Mouse (Mus musculus) heart, postnatal 36 days (tissue): ENCODE measurements around the gene Naga. TPM values are rescaled to one million over a fixed set of nuclear protein-coding genes. Genes with fewer than 3 reads are reported as not detected.
A peak's percentile ranks its signal among the peaks of the same experiment; 100 is the strongest.

Source experiments
- DNase-seq, 2 experiments: peaks; one replicate each; pipeline ENCODE4 v3.0.0; 2021 to 2022
- intact Hi-C: fragments of 180-260 bp; cut with DNase I; formaldehyde crosslinking; loops from one replicate; pipeline ENCODE4 v1.15.1; 2025
- total RNA-seq, 2 experiments: library from RNA; stranded (reverse); gene quantifications; 2 replicates each; pipeline ENCODE4 v1.2.3; 2021

The Naga gene
- total RNA-seq, 2 experiments from 2014 or later, result 28.3 to 34.2 TPM

DNA sequence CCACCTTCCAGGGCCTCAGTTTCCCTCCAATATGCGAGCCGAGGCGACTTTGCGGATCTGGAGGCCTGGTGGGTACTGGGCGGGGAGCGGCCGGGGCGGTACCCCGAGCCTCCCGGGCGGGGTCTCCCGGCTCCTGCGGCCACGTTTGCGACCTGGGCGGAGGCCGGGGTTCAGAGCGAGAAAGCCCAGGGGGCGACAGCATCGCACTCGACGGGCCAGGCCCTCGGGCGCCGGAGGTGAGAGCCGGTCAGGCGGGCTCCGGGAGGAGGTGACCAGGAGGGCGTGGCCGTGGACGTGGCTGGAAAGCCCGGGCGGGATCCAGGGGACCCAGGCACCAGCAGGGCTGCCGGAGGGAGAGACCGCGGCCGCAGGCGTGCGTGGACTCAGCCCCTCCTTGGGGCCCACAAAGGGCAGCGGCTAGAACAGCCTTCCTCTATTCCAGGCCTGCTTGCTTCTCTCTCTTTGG, 2.3 kb upstream of the Naga start:
- DNase-seq, result peak; percentile 65 to 75
- intact Hi-C loops, result no loop called here

DNA sequence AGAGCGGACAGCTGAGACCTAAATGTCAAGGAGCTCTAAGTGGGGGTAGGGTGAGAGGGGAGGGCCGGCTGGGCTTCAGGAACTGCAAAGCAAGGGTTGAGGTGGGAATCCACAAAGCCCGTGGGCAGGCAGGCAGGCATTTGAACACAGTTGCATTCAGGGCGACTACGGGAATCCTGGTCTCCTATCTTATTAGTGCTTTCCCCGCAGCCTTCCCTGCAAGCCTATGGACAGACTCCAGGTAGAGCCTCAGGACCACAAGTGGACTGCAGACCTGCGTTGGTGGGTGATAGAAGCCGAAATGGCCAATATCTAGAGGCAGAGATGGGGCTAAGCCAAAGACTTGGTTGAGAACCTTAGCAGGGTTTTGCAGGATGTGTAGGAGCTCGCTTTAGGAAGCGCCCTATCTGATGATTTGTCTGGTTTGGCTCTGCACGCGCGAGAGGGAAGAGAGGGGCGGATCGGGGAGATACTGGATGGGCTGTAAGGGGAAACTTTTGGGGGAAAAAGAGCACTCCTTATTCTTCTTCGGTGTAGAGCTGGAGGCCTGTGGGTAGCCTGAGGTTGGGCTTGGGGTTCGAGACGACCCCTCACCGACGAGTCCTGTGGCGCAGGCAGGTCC, 1.8 kb upstream of the Naga start:
- intact Hi-C loops, result no loop called here
- DNase-seq, result no peak

DNA sequence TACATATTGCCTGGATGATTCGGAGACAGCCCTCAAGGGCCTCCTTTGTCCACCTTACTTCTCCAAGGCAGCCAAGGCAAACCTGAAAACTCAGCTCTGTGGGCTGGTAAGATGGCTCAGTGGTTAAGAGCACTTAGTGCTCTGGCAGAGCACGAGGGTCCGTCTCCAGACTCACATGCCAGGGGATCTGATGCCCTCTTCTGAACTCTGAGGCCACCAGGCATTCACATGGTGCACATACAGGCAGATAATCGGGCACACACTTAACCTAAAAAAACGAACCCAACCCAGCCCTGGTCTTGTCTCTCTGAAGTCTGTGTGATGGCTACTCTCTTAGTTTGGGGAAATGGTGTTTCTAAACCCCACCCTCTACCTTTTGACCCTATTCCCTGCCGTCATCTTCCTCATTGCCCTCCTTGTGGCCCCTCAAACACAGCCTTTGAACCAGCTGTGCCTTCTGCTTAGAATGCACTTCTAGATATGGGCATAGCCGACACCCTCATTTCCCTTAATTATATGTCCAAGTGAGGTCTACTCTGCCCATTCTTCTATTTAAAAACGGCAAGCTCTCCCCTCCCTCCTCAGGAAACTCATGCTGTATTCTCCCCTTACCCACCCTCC, 1.0 kb upstream of the Naga start:
- intact Hi-C loops, result loop anchor here (5.0 kb wide), 1 partner anchor 78 kb away; no protein-coding TSS in a partner anchor
- DNase-seq, result no peak

DNA sequence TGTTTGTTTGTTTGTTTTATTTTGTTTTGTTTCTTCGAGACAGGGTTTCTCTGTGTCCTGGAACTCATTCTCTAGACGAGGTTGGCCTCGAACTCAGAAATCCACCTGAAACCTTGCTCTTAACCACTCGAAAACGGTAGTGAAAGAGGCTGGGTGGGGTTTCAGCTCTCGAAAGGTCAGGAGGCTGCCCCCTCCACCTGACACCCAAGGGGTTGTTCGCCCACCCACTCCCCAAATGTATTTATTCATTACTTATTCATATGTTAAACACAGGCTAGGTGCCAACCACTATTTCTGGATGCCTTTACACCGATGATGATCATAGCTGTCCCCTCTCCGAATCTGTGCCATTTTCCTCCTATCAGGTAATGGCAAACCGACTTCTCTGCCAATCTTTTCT, 425 bp upstream of the Naga start:
- intact Hi-C loops, result loop anchor here (5.0 kb wide), 1 partner anchor 78 kb away; no protein-coding TSS in a partner anchor
- DNase-seq, result no peak

DNA sequence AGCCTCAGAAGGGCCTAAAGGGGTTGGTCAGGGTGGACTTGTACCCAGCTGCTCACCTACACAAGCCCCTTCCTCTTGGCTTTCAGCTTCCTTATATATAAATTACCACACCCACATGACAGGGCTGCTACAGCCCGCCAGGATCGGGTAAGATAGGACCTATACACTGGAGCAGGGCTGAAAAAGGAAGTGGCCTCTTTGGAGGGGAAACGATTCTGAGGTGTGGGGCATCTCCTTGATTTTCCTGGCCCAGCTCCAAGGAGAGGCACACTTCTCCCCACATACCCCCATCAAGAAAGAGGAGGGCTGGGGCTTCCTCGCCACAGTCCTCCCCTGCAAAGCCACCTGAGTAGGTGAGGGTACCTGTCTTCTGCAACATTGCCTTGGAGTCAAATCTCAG, 850 bp downstream of the Naga start:
- DNase-seq, result no peak
- intact Hi-C loops, result loop anchor here (5.0 kb wide), 1 partner anchor 79 kb away; no protein-coding TSS in a partner anchor

DNA sequence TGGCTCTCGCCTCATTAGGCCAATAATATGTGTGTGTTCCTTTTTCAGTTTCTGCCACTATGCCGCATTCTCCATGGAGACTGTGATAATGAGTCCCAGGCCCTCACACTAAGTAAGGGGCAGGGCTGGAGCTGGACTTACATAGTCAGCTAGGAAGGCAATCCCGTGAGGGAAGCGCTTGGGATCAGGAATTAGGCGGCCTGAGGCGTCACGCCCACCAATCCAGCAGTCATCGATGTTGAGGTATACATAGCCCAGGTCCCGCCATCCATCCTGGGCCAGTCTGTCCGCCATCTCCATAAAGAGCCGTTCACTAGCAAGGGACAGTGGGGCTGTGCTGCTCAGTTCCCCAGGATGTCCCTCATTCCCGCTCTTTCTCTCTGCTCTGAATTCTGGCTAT, 2.1 kb downstream of the Naga start:
- no peak for DNase-seq
- intact Hi-C loops, result loop anchor here (5.0 kb wide), 1 partner anchor 81 kb away; no protein-coding TSS in a partner anchor

DNA sequence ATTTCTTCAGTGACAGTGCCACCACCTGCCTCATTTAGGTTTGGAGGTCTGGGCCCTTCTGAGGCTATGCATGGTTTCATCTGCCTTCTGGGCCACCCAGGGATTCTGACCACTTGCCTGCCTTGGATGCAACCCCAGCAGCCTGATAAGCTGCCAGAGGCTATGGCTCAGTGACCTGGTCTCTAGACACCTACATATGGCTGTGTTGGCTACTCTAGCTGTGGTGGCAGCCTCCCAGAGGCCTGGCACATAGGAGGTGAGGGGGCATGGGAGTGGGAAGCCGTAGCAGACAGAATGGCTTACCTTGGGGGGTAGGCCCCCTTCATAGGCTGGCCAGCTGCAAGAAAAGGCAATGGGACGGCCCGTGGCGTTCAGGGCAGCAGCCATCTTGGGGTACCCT, 3.5 kb downstream of the Naga start:
- intact Hi-C loops, result loop anchor here (5.0 kb wide), 1 partner anchor 82 kb away; no protein-coding TSS in a partner anchor
- no peak for DNase-seq

DNA sequence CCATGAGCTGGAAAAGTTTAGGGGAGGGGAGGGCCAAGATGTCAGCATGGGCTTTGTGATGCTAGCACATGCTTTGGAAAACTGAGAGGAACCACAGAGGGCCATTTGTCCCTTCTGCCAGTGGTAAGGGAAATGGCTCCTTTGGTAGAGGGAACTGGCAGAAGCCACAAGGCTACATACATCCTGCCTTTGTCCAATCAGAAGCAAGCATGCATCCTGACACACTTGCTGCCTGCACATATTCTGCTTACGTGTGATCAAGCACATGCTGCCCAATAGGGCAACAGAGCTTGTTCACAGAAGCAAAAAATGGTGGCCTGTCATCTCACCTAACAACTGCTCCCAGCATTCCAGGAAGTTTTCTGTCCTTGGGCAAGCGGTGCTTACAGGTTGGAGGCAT, 13.3 kb downstream of the Naga start:
- intact Hi-C loops, result no loop called here
- DNase-seq, result no peak

DNA sequence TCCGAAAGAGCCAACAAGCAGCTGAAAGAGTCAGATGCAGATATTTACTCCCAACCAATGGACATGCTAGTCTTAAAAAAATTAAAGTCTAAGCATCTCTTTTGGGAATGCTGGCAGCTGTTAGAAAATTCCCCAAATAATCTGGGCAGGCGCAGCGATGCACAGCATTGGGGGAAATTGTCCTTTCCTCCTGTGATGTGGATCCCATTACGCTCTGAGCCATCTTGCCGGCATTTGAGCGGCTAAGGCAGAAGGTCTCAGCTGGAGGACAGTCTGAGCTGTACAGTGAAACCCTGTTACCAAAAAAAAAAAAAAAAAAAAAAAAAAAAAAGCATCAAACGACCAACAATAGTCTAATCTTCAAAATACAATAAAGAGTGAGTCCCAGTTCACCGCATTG, 16.5 kb downstream of the Naga start:
- DNase-seq, result no peak
- intact Hi-C loops, result no loop called here

DNA sequence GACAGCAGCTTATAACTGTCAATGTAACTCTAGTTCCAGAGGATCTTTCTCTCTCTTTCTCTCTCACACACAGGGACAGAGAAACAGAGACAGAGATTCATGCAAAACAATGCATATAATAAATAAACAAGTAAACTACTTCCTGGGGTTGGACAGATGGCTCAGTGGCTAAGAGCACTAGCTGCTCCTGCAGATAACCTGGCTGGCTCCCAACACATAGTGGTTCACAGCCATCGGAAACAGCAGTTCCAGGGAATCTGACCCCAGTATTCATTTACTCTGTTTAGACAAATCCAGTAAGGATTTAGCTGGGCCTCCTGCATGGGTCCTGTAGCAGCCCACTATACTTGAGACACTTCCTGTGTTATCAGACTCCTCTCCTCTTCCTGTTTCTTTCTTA, 19.1 kb downstream of the Naga start:
- DNase-seq, result no peak
- intact Hi-C loops, result no loop called here

DNA sequence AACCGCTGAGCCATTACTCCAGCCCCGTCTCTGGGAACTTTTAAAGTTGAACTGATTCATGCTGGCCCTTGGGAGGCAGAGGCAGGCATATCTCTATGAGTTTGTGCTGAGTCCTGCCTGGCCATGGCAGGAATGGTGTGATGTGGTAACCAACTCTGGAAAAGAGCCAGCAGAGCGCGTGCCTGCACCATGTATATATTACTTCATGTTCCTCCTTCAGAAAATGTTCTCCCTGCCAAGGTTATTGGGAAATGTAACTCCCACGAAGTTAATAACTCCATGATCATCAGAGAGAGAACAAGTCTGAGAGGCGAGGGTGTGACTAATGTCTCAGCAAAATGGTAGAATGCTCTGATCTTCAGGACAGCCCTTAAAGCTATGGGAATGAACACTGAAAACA, 20.9 kb downstream of the Naga start:
- DNase-seq, result no peak
- intact Hi-C loops, result no loop called here

DNA sequence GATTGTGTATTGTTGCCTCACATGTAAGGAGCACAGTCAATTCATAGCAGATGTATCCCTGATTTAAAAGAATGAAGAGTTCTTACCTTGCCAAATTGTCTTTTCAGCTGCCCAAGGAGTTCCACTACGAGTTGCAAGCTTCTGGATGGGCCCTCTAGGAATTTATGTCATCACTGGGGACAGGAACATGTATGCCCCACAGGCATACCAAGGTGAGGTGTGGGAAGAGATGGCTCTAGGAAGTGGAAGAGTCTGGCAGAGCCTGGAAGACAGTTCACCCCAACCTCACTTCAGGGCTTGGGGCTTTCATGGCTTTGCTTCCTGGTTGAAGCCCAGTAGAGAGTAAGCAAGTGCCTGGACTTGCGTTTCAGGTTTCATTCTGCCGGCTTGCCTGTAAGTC, 30.3 kb downstream of the Naga start:
- intact Hi-C loops, result no loop called here
- no peak for DNase-seq

DNA sequence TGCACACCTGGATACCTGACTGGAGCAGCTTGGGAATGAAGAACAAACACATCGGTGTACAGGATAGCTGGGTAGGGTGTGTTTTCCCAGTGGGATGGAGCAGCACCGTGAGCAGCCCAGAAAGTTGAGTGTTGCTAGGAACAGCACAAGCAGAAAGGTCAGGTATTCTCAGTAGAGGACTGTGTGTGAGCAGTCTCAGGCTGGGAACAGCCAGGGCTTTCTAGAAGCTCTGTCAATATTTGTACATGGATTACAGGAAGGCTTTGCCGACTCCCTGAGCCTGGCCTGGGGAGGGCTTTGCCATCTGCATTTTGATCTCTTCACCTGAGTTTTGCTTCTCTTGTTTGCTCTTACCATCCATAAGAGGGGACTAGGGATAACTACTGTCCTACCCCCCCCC, 31.6 kb downstream of the Naga start:
- intact Hi-C loops, result no loop called here
- DNase-seq, result no peak

DNA sequence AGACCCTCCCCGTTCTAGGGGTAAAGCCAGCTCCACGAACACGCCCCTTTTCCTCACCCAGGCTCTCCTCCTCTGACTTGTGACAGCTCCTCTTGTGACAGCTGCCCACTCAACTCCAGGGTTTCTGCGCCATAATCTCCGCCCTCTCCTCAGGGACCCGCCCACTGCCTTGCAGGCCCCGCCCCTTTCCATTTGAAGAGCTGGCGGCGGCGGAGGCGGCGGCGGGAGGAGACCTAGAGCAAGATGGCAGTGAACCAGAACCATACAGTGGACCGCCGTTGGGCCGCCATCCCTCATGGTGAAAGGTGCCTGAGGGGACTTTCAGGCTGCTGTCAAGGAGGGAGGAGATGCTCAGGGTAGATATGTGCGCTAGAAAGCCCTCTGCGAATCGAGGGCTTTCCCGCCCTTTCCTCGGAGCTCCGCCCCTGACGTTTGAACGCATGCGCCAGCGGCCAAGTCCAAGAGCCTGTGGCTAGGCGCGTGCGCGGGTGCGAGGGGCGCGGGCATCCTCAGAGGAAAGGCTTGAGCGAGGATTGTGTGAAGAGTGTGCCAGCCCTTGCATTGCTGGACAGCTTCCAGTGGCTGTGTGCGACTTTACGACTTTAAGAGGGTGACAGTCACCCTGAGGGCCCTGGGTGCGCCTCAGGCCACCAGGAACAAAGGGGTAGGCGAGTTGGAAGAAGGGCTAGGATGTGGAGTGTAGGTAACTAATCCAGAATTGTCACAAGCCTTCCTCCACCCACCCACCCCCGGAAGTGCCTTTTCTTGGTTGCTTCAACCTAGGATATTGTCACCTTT, 39.8 kb downstream of the Naga start, which contains the start of gene Wbp2nl:
TSS of gene Wbp2nl (plus strand) at position 191 of the 798 bp plus-strand sequence.
- intact Hi-C loops, result no loop called here
- no peak for DNase-seq

DNA sequence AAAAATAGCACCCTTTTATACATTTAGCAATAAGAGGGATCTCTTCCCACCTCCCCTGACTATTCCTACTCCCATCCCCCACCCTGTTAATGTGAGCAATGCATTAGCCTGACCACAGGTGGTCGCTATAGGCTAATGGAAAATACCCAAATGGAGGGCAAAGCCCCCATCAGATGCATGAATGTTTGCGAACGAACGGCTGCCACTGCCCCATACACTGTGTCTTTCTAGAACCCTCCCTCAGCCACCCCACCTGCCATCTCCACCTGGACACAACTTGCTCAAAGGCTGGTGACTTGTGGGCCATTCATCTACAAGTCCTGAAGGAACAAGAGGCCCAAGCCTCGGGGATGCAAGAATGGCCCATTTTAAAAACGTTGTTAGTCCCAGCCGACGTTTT, 44.7 kb downstream of the Naga start:
- no peak for DNase-seq

DNA sequence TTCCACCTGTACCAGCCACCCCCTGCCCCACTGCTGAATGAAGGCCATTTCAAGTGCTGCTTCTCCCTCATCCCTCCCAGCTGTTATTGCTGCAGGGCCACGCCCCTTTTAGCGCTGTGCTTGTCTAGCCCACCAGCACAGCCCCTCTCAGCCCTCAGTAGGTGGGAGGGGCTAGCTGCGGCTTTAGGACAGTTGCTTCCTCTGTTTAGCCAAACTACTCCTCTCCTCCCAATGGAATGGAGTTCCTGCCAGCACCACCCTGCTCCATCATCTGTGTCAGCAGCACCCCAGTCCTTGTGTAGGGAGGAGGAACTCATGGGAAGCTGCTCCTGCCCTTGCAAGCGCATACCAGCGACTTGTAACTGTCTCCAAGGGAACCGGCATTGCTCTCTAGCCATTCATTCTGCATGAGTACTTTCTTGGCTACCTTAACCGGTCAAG, 45.4 kb downstream of the Naga start:
- intact Hi-C loops, result no loop called here
- DNase-seq, result no peak

More for the DNA sequence above, 44.7 kb downstream of the Naga start:
- intact Hi-C loops, result no loop called here

DNA sequence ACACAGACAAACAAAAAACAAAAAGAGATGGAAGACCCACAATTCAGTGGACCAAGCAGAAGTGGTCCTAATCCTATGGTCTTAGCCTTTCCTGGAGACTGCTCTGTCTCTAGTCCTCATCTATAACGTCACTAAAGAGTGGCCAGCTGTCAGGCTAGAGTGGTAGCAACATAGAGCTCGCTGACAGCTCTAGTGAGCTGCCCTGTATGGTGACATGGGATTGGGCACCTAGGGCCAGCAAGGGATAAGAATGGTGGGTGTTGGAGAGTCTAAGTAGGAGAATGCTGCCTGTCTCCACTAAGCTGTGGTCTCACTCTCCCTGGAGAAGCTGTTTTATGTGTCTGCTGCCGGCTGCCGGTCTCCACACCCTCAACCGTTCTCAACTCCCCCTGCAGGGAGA, 45.9 kb downstream of the Naga start:
- intact Hi-C loops, result no loop called here
- no peak for DNase-seq

DNA sequence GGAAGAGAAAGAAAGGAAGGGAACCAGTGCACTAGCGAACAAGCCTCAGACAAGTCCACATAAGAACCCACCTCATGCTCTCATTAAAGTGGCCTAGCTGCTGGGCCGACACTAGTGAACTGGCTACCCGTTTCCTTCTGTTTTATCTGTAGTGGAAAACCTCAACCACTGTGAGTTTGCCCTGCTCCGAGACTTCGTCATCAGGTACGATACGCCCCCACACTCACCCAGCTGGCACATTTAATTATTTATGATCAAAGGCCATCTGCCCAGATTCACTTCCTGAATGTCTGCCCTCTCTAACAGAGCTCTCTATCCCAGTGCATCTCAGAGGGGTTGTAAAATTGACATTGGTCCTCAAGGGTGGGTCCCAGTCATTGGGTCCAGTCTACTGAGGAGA, 48.5 kb downstream of the Naga start:
- intact Hi-C loops, result no loop called here
- no peak for DNase-seq

DNA sequence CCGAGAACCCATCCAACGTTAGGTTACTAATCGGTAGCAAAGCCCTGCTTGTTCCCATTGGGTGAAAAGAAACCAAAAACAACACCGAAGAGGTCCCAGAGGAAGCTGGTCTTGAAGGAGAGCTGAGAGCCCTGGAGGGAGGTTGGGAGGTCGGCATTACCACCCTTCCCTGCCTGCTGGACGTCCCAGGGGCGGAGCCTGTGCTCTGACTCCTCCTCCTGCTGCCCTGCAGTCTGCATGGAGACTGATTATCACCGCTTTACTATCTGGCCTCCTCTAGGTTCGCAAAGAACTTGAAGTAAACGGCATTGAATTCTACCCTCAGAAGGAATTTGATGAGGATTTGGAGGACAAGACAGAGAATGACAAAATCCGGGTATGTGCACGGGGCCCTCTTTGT, 52.6 kb downstream of the Naga start:
- DNase-seq, result no peak
- intact Hi-C loops, result no loop called here

DNA sequence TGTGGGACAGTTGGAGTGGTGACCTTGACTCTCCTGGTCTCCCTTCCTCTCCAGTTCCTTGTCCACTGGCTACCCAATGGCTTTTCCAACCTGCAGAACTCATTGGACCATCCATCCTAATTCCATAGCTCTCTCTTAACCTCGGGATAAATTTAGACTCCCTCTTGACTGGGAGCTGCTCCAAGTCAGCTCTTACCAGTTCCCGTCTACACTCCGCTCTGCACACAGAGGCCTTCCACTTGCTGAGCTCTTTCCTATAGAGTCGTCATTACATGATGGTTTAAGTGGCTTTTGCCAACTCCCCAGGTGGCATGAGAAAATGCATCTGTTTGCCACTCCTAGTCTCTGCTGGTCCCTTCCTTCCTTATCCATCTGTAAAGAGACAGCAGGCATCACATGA, 58.1 kb downstream of the Naga start:
- intact Hi-C loops, result no loop called here
- no peak for DNase-seq
